Mouse (Mus musculus): ENCODE results near the gene Kcnk4.

Kcnk4 gene

DNA sequence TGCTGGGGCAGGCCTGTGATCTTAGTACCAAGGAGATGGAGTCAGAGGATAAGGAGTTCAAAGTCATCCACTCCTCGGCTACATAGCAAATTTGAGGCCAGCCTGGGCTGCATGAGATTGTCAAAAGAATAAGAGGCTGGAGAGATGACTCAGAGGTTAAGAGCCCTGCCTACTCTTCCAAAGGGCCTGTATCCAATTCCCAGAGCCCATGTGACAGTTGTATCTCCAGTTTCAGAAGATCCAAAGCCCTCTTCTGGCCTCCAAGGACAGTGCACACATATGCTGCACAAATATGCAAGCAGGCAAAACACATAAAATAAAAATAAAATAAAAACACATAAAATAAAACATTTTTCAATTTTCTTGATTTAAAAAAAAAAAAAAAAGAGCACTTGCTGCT, 60.1 kb downstream of the Kcnk4 start:
- DNase-seq = no peak

Measured in kidney, adult 9 months (tissue).